Mouse (Mus musculus) left cerebral cortex, postnatal 36 days (tissue): ENCODE results near the gene Cep170b. TPM values are rescaled to one million over a fixed set of nuclear protein-coding genes. Genes with fewer than 3 reads are reported as not detected.
A peak's percentile ranks its signal among the peaks of the same experiment; 100 is the strongest.

ENCODE experiments used
- DNase-seq, 2 experiments: peaks; one replicate each; pipeline ENCODE4 v3.0.0; 2021 to 2022; ENCODE audit warnings: low spot score in 2 of 2, mixed read lengths in 1 of 2
- intact Hi-C: fragments of 180-260 bp; cut with DNase I; formaldehyde crosslinking; loops from one replicate; pipeline ENCODE4 v1.15.1; 2025
- total RNA-seq, 2 experiments: library from RNA; stranded (reverse); gene quantifications; 2 replicates each; pipeline ENCODE4 v1.2.3; 2021

Cep170b gene
- total RNA-seq, 2 experiments from 2014 or later: 258 to 267 TPM

DNA sequence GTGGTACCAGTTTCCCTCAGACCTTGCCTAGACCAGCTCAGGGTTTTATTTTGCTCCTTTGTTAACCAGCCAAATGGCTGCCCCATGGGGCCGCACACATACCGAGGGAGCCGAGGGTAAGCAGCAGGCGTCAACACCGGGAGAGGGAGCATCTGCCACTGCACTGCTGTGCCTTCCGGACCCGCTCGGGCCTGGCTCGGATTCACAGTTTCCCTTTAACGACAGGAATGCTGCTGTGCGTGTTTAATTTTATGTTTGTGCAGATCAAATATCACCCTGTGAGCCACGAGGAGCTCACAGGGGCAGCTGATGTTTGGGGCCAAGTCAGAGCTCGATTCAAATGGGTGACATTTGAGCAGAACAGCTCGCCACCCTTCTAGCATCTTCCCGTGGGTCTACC lies 19.7 kb upstream of the Cep170b start:
- intact Hi-C loops: no loop called here
- no peak for DNase-seq

DNA sequence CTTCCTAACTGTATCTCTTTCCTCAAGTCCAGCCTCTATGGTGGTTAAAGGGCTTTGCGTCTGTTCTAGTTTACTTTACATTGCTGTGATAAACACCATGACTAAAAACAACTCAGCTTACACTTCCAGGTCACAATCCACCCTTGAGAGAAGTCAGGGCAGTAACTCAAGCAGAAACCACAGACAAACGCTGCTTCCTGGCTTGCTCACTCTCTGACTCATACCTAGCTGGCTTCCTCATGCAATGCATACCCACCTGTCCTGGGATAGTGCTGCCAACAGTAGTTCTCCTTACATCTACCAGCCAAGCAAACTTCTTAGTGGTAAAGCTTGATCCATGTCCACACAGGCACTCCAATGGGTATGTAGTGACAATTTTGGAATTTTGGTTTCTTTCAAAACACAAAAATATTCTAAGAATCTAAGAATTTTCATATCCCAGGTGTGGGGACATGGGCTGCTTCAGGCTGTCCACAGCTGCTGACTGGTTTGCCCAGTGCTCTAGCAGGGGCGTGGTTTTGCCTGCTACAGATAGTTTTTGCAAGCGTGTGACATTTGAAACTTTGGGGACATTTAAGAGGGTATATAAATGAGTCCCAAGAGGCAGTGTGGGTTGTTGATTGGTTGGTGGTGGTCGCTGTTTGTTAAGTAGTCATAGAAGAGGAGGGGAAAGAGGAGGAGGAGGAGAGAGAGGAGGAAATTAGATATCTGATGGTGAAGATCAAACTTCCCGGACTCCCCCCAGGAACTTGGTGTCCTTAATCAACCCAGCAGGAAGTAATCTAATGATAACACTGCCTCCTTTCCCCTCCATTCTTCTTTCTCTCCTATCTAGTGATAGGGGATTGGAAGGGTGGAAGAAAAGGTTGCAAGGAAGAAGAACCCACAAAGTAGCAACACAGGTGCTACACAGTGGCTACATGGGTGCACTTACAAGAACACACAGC lies 17.6 kb upstream of the Cep170b start:
- intact Hi-C loops: no loop called here
- no peak for DNase-seq

DNA sequence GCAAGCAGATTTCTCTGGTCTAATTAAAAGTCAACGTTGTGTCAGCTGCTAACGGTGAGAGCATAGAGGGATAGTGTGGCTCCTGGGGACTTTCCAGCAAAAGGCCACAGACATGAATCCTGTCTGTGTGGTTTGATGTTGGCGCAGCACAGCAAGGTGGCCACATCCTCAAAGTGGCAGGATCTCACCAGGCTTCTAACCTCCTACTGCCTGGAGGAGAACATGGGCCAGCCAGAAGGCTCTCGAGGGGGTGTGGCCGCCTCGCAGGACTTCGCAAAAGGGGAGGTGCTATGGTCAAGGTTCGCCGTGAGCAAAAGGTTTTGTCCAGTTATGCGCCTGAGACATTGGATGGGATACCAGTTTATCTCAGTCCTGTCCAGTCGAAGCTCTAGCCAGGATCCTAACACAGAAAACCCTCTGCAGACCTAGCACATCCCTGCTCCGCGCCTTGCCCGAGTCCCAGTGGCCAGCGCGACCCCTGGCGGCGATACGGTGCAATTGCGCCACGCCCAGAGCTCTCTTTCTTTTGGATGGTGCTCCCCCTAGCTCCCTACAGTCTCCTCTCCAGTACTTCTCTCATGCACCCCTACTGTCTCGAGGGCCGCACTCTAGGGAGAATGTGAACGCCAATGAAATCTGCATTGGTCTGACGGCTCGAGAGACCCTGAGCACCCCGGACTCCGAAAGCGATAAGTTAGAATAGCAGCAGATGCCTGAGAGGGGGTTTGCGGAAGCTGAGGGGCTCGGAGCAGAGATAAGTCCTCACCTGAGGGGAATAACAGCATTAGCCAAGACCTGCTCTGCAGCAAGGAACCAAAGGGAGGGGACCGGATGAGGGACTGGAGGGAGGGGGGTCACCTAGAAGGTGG lies 13.3 kb upstream of the Cep170b start:
- DNase-seq: peak; percentile 86 to 87
- intact Hi-C loops: loop anchor here (1.0 kb wide), 1 partner anchor 54 kb away; no protein-coding TSS in a partner anchor

- intact Hi-C loops: loop anchor here (1.0 kb wide), 1 partner anchor 54 kb away; no protein-coding TSS in a partner anchor
Observed at GRCm38 (mm10) chr12:112707573-112707869, 12.7 kb upstream of the Cep170b start.

DNA sequence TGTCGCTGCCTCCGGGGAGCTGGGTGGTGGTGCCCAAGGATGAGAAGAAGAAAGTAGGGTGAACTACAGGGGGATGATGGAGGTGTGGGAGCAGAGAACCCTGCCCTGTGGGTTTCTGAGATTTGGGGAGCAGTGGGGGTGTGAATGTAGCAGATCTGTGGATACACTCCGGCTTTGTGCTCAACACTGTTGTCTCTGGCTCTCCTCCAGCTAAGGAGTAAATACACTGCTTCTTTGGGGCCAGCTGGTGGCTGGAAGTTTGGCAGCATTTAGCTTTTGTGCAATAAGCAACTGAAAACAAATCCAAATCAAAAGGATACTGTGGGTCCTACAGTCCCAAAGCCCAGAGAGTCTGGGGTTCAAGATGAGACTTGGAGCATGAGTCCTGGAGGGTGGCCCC lies 6.3 kb upstream of the Cep170b start:
- DNase-seq: no peak
- intact Hi-C loops: no loop called here

More at GRCm38 (mm10) chr12:112707573-112707869, 12.7 kb upstream of the Cep170b start:
- no peak for DNase-seq

- intact Hi-C loops: no loop called here
- DNase-seq: no peak
Observed at GRCm38 (mm10) chr12:112717140-112717539, 3.1 kb upstream of the Cep170b start.

DNA sequence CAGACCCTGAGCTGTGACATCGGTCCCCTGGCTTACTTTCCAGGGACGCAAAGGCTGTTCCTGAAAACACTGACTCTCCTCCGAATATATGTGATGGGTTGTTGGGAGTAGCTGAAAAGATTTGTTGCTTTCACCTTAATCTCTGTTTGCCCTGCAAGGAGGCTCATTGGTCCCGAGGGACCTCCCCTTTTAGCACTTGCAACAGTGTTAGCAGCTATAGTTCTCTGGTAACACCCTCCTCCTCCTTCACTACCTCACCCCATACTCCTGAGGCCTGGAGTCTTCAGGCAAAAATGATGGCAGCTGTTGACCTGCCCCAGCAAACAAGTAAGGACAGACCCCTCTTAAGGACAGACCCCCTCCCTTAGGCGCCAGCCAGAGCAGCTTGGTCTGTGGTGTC lies 1.3 kb upstream of the Cep170b start:
- intact Hi-C loops: no loop called here
- no peak for DNase-seq

DNA sequence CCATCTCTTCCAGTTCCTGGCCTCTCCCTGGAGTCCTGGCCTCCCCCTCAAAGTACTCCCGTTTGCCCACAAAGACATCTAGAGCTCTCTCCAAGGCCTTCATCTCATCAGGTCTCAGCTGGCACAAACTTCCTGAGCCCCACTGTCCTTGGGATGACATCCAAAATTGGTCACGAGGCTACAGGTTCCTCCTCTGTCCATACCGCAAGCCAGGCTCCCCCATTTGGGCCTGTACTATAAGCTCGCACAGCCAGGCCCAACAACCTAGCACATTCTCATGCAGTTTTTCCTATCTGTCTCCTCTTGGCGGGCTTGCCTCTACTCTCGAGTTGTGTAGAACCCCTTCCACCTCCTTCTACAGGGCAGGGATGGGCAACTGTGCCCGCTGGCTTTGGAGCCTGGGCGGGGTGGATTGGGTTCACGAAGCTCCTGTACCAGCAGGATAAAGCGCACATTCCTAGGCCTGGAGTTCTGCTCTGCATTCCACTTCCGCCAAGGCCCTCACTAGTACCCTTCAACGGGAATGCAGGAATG lies 702 bp downstream of the Cep170b start:
- intact Hi-C loops: no loop called here
- DNase-seq: no peak

DNA sequence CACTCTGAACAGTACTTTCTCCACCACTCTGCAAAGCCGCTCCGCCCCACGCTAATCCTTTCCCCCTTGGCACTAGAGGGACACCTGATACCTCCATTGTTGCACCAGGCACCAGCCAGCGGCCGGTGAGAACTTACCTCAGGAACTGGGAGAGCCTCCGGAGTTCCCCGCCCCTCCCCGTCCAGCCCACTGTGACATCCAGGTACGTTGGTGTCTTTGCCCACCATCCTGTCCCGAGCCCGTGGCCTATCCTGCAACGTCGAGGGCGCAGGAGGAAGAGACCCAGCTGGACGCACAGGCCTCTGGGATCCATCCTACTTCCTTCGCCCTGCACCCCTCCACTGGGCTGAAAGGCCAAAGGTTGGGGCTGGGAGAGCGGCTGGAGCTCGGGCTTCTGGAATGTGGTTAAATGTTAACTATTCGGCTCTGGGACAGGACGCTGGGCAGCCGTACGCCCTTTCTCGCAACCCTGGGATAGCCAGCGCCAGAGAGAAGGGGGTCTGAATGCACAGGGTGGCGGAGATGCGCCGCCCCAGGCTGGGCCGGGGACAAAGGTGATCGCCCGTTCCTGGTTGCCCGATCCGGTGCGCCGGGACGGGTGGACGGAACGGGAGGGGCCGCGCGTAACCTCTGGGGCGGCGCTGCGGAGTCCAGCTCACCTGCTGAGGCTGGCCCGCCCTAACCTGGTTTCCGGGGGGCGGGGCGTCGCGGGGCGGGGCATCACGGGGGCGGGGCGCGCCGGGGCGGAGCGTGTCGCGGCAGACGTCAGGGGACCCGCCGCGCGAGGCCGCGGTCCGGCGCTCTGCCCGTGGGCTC lies 1.4 kb downstream of the Cep170b start:
- DNase-seq: peak in 1 of 2 experiments; percentile 54
- intact Hi-C loops: no loop called here

DNA sequence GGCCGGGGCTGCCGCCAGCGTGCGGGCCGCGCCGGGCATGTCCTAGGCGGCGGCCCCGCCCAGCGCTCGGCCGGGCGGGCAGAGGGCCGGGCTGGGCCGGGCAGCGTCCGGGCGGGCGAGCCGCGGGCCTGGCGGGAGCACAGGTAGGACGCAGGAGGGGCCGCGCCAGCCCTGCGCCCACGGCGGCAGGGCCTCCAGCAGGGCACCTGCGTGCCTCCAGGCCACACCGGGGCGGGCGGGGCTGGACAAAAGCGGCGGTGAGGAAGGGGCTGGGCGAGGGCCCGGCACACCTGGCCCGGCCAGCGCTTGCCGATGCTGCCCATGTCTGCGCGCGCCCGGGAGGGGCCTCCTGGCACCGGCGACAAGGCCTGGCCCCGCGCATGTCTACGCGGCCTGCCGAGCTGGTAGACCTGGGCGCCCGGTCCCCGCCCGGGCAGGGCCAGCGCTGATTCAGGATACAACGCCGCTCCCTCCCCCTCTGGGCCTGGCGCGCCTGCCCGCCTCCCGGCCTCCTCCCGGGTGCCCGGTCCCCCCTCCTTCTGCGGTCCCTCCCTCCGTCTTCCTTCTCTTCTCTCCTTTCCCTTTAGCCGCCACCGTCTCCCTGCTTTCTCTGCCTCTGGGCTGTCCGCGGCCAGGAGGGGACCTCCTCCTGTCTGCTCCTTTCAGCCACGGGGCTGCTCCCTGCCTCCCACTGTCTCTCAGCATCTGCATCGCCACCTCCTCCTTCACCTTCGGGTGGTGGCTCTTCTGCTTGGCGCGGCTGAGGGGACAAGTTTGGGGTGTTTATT lies 2.2 kb downstream of the Cep170b start:
- intact Hi-C loops: no loop called here
- DNase-seq: peak; percentile 51 to 72

DNA sequence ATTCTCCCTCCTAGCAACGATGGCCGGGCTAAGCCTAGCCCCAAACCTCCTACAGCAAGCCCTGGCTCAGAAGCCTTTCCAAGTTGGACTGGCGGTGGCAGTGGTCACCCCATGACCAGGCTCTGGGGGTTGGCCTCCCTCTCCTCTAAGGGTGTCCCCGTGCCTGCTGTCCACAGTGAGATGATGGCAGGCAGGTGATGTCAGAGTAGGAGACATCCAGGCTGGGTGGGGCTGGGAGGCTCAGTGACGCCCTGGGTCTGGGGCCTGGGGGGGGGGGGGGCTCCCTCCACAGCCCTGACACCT lies 2.7 kb downstream of the Cep170b start:
- intact Hi-C loops: no loop called here
- DNase-seq: no peak

DNA sequence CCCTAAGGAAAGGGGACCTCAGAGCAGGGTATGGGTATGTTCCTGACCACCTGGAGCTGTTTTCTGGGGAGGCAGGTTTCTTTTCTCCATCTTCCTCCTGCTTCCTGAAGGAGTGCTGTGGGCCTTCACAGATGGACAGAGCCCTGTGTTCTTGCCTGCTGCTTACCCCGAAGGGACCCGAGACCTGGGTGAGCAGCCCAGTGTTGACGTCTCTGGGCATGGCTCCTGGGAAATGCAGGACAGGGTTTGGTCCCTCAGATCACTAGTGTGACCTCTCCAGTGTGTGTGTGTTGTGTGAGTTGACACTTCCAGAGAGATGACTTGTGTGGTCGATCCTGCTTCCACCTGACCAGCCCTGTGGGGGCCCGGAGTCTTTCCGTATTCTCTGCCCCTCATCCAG lies 3.2 kb downstream of the Cep170b start:
- DNase-seq: no peak
- intact Hi-C loops: no loop called here

- peak in 1 of 2 experiments; percentile 68 for DNase-seq
- intact Hi-C loops: no loop called here
Observed at GRCm38 (mm10) chr12:112724077-112724805, 4.0 kb downstream of the Cep170b start.

DNA sequence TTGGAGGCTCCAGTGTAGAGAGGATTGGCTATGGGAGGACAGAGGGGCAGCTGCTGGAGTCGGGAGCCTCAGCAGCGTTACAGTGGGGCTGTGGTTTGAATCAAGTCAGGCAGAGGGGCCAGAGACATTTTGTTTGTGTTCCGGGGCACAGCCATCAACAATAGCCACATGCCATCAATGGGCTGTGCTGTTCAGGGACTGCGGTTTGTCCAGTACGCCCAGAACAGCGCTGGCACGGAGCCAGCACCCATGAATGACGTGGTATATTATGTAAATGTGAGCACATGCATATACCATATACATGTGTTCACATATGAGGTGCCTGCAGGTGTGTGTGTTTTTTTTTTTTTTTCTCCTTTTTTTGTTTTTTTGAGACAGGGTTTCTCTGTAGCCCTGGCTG lies 7.5 kb downstream of the Cep170b start:
- intact Hi-C loops: no loop called here
- no peak for DNase-seq

GRCm38 (mm10) chr12:112730808-112731207 lies 10.6 kb downstream of the Cep170b start:
- intact Hi-C loops: no loop called here
- DNase-seq: no peak

DNA sequence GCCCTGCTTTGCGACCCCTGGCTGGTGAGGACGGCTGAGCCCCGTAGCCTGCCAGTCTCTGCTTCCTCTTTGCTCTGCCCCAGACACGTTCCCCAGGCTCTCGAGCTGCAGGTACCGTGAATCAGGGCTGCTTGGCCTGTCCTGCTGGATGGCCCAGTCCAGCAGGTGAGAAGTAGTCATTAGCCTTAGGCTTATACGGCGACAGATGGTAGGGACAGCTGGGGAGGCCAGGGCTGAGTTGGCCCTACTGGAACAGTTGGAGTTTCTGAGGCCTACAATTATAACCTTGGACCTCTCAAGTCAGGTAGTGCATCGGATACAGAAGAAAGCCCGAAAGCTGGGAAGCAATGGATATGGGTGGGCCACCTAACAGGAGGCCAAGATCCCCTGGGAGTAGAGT lies 12.3 kb downstream of the Cep170b start:
- DNase-seq: no peak
- intact Hi-C loops: no loop called here

DNA sequence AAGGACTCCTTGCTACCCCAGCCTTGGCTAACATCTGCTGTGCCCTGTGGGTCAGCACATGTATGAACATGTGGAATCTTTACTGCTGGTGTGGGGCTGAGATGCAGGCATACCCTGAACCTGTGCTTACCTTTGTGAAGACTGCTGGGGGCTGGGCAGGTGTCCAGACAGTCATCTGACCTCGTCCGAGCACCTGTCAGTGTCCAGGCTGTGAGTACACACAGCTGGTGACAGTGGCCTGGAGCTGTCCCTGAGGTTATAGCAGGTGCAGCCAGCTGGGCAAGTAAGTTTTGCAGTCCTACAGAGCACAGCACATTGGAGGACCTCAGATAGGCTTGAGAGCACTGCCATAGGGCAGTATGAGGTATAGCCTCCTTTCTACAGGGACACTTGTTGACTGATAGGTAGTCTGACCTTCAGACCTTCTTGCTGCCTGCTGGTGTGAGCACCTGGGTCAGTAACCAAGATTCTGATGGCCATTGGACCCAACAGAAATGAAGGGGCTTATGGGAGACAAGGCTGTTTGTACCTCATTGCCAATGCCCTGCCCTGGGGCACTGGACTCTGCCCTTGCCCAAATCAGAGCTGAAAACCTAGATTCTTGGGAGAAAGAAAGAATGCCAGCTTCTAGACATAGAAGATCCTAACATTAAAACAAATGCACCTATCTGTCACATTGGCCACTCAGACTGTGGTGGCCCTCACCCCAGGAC lies 14.0 kb downstream of the Cep170b start:
- no peak for DNase-seq
- intact Hi-C loops: no loop called here
